Mouse (Mus musculus): Measurements from ENCODE around the gene Gtf2f2. TPM values are rescaled to one million over a fixed set of nuclear protein-coding genes. Genes with fewer than 3 reads are reported as not detected.

Gene Gtf2f2
- total and polyA plus RNA-seq, 3 experiments: 44.8 to 118 (median 90.6) TPM

GRCm38 (mm10) chr14:75855263-75855992, 155.2 kb downstream of the Gtf2f2 start:
- Histone ChIP-seq H3K4me1 (ENCODE audit: control insufficient read depth in 1 of 2, insufficient read depth in 2 of 2) (peaks cover 0 to 6% of the 10 kb centered on the region in 2 experiments; a peak in 1 of 4 replicates), H3K4me3 (replicated peaks in 1 of 3; ENCODE audit: low read depth in 2 of 3, low read length in 2 of 3, poor library complexity in 1 of 3) (no peak overlapping the region), H3K27ac (ENCODE audit: insufficient read depth, low read depth) (no peak overlapping the region), H3K79me2 (replicated peaks; ENCODE audit: control insufficient read depth, extremely low read depth, insufficient read depth, poor library complexity, severe bottlenecking) (no peaks in the 10 kb centered on the region), H3K9me3 (replicated peaks; ENCODE audit: low read length) (no peaks in the 10 kb centered on the region), H3K9ac (ENCODE audit: insufficient read depth, low read depth) (no peak overlapping the region), H3K27me3 (replicated peaks) (no peaks in the 10 kb centered on the region), H3K4me2 (ENCODE audit: insufficient read depth, low read depth, poor library complexity, severe bottlenecking) (no peak overlapping the region), H3K36me3 (replicated peaks in 1 of 2; ENCODE audit: control insufficient read depth in 1 of 2, insufficient read depth in 1 of 2, low read length in 1 of 2) (peaks cover 0 to 19% of the 10 kb centered on the region in 2 experiments)
- dilution Hi-C loops (cut with MboI; ENCODE audit: extremely low pct_ligation_motif_present, extremely low pct_unique_long_range_greater_than_20kb, low sequenced_read_pairs): no loop called here
- no peak for TF ChIP-seq GABPA (IDR thresholded peaks at IDR 0.05; ENCODE audit: insufficient replicate concordance, low read depth, low read length)
- DNase-seq (ENCODE audit: extremely low read depth): no peak
- in situ Hi-C loops (cut with MboI; ENCODE audit: low pct_ligation_motif_present, low pct_unique_long_range_greater_than_20kb, low sequenced_read_pairs): no loop called here

- DNase-seq (ENCODE audit: extremely low read depth): no peak
- Histone ChIP-seq H3K4me3 (replicated peaks in 1 of 3; ENCODE audit: low read depth in 2 of 3, low read length in 2 of 3, poor library complexity in 1 of 3) (no peak overlapping the region), H3K27ac (ENCODE audit: insufficient read depth, low read depth) (no peak overlapping the region), H3K9me3 (replicated peaks; ENCODE audit: low read length) (no peaks in the 10 kb centered on the region), H3K79me2 (replicated peaks; ENCODE audit: control insufficient read depth, extremely low read depth, insufficient read depth, poor library complexity, severe bottlenecking) (peaks cover 8% of the 10 kb centered on the region), H3K36me3 (replicated peaks in 1 of 2; ENCODE audit: control insufficient read depth in 1 of 2, insufficient read depth in 1 of 2, low read length in 1 of 2) (peaks cover 30 to 51% of the 10 kb centered on the region in 2 experiments), H3K27me3 (replicated peaks) (no peaks in the 10 kb centered on the region), H3K4me1 (ENCODE audit: control insufficient read depth in 1 of 2, insufficient read depth in 2 of 2) (peaks cover 0 to 15% of the 10 kb centered on the region in 2 experiments; a peak in 2 of 4 replicates), H3K9ac (ENCODE audit: insufficient read depth, low read depth) (no peak overlapping the region), H3K4me2 (ENCODE audit: insufficient read depth, low read depth, poor library complexity, severe bottlenecking) (no peak overlapping the region)
- dilution Hi-C loops (cut with MboI; ENCODE audit: extremely low pct_ligation_motif_present, extremely low pct_unique_long_range_greater_than_20kb, low sequenced_read_pairs) (no loop called here), in situ Hi-C loops (cut with MboI; ENCODE audit: low pct_ligation_motif_present, low pct_unique_long_range_greater_than_20kb, low sequenced_read_pairs) (no loop called here)
- TF ChIP-seq KAT2A (IDR thresholded peaks at IDR 0.05; ENCODE audit: insufficient replicate concordance, low read length) (no peak), JUN (IDR thresholded peaks at IDR 0.05; ENCODE audit: insufficient read depth, low read depth, low read length) (no peak), ETS1 (conservative IDR thresholded peaks at IDR 0.05; ENCODE audit: low read depth, low read length) (no peak), ZMIZ1 (IDR thresholded peaks at IDR 0.05; ENCODE audit: low read depth, low read length) (no peak), ZC3H11A (IDR thresholded peaks at IDR 0.05; ENCODE audit: low read depth, low read length) (no peak), JUND (conservative IDR thresholded peaks at IDR 0.05; ENCODE audit: low read depth, low read length) (no peak), RAD21 (IDR thresholded peaks at IDR 0.05; ENCODE audit: low read depth, low read length) (no peak)
Measured at GRCm38 (mm10) chr14:75852016-75852415, 158.6 kb downstream of the Gtf2f2 start.

GRCm38 (mm10) chr14:75850819-75851218, 159.8 kb downstream of the Gtf2f2 start:
- TF ChIP-seq TCF12 (IDR thresholded peaks at IDR 0.05; ENCODE audit: low read depth, low read length) (no peak), NELFE (IDR thresholded peaks at IDR 0.05; ENCODE audit: low read depth, low read length) (no peak), MAFK (IDR thresholded peaks at IDR 0.05; ENCODE audit: insufficient replicate concordance, low read length) (no peak), JUN (IDR thresholded peaks at IDR 0.05; ENCODE audit: insufficient read depth, low read depth, low read length) (no peak), POLR2A (IDR thresholded peaks at IDR 0.05; ENCODE audit: low read depth, low read length) (0 out of 2 replicates have a peak, but pooled peaks have one; percentile 1)

More at GRCm38 (mm10) chr14:75850819-75851218, 159.8 kb downstream of the Gtf2f2 start:
- Histone ChIP-seq H3K27me3 (replicated peaks) (no peaks in the 10 kb centered on the region), H3K27ac (ENCODE audit: insufficient read depth, low read depth) (no peak overlapping the region), H3K4me1 (ENCODE audit: control insufficient read depth in 1 of 2, insufficient read depth in 2 of 2) (peaks cover 0 to 23% of the 10 kb centered on the region in 2 experiments; a peak in 2 of 4 replicates), H3K79me2 (replicated peaks; ENCODE audit: control insufficient read depth, extremely low read depth, insufficient read depth, poor library complexity, severe bottlenecking) (peaks cover 13% of the 10 kb centered on the region), H3K4me3 (replicated peaks in 1 of 3; ENCODE audit: low read depth in 2 of 3, low read length in 2 of 3, poor library complexity in 1 of 3) (no peak overlapping the region), H3K36me3 (replicated peaks in 1 of 2; ENCODE audit: control insufficient read depth in 1 of 2, insufficient read depth in 1 of 2, low read length in 1 of 2) (peaks cover 35 to 60% of the 10 kb centered on the region in 2 experiments), H3K9me3 (replicated peaks; ENCODE audit: low read length) (no peaks in the 10 kb centered on the region), H3K9ac (ENCODE audit: insufficient read depth, low read depth) (no peak overlapping the region), H3K4me2 (ENCODE audit: insufficient read depth, low read depth, poor library complexity, severe bottlenecking) (no peak overlapping the region)
- dilution Hi-C loops (cut with MboI; ENCODE audit: extremely low pct_ligation_motif_present, extremely low pct_unique_long_range_greater_than_20kb, low sequenced_read_pairs) (no loop called here), in situ Hi-C loops (cut with MboI; ENCODE audit: low pct_ligation_motif_present, low pct_unique_long_range_greater_than_20kb, low sequenced_read_pairs) (no loop called here)
- DNase-seq (ENCODE audit: extremely low read depth): no peak
